Mouse (Mus musculus): ENCODE data around the gene Tnpo3.

Tnpo3 gene

GRCm38 (mm10) chr6:29526281-29527251 is 83.1 kb downstream of the Tnpo3 start, which contains the start of gene Irf5:
Gene Irf5, plus strand, starts transcription at chr6:29526625.
- no peak for DNase-seq

GRCm38 (mm10) chr6:29525256-29525655 is 84.4 kb downstream of the Tnpo3 start:
- DNase-seq: no peak

GRCm38 (mm10) chr6:29524034-29524489 is 85.6 kb downstream of the Tnpo3 start:
- peak; percentile 74 for DNase-seq

- peak; percentile 45 for DNase-seq
These were observed 86.2 kb downstream of the Tnpo3 start for GRCm38 (mm10) chr6:29523301-29524033.

GRCm38 (mm10) chr6:29522626-29523300 is 86.9 kb downstream of the Tnpo3 start:
- DNase-seq: no peak

GRCm38 (mm10) chr6:29517139-29517538 is 92.5 kb downstream of the Tnpo3 start:
- peak; percentile 49 for DNase-seq

- no peak for DNase-seq
These were observed 96.4 kb downstream of the Tnpo3 start for GRCm38 (mm10) chr6:29513284-29513683.

- no peak for DNase-seq
These were observed 100.6 kb downstream of the Tnpo3 start for GRCm38 (mm10) chr6:29509086-29509485.

GRCm38 (mm10) chr6:29507447-29508309 is 102.0 kb downstream of the Tnpo3 start, which contains the start of gene Kcp:
Gene Kcp, minus strand, starts transcription at chr6:29507952.
- no peak for DNase-seq

GRCm38 (mm10) chr6:29506834-29507233 is 102.9 kb downstream of the Tnpo3 start:
- DNase-seq: no peak

- DNase-seq: no peak
These were observed 104.2 kb downstream of the Tnpo3 start for GRCm38 (mm10) chr6:29505493-29505892.

- no peak for DNase-seq
These were observed 108.1 kb downstream of the Tnpo3 start for GRCm38 (mm10) chr6:29501599-29501998.

- DNase-seq: no peak
These were observed 108.9 kb downstream of the Tnpo3 start for GRCm38 (mm10) chr6:29500810-29501209.

GRCm38 (mm10) chr6:29500177-29500576 is 109.5 kb downstream of the Tnpo3 start:
- DNase-seq: no peak

- no peak for DNase-seq
These were observed 111.9 kb downstream of the Tnpo3 start for GRCm38 (mm10) chr6:29497791-29498190.

GRCm38 (mm10) chr6:29496270-29496669 is 113.4 kb downstream of the Tnpo3 start:
- no peak for DNase-seq

GRCm38 (mm10) chr6:29494101-29494500 is 115.6 kb downstream of the Tnpo3 start:
- no peak for DNase-seq
